Mouse (Mus musculus): ENCODE measurements at regions not wholly inside any gene's neighbourhood (a gene's known extent, or its start where the extent isn't known, plus 50 kb on each side); places are given as distances from the start of the nearest gene placed in this dataset.

GRCm38 (mm10) chr4:34105251-34105650 is 55.3 kb upstream of the Spaca1 start:
- DNase-seq = no peak

- no peak for DNase-seq
These were observed 64.3 kb upstream of the Spaca1 start for GRCm38 (mm10) chr4:34114323-34114722.

- no peak for DNase-seq
These were observed 67.1 kb upstream of the Spaca1 start for GRCm38 (mm10) chr4:34117086-34117485.

GRCm38 (mm10) chr4:34122959-34123520 is 73.0 kb upstream of the Spaca1 start:
- no peak for DNase-seq

GRCm38 (mm10) chr4:34128224-34128623 is 78.2 kb upstream of the Spaca1 start:
- no peak for DNase-seq

GRCm38 (mm10) chr4:34146133-34146867 is 96.3 kb upstream of the Spaca1 start:
- no peak for DNase-seq

GRCm38 (mm10) chr4:34148956-34149739 is 99.2 kb upstream of the Spaca1 start:
- no peak for DNase-seq

- no peak for DNase-seq
These were observed 101.8 kb upstream of the Spaca1 start for GRCm38 (mm10) chr4:34151605-34152347.

- DNase-seq = no peak
These were observed 105.5 kb upstream of the Spaca1 start for GRCm38 (mm10) chr4:34155501-34155900.

GRCm38 (mm10) chr4:34157818-34158511 is 108.0 kb upstream of the Spaca1 start:
- DNase-seq = no peak

GRCm38 (mm10) chr4:34171265-34171862 is 121.4 kb upstream of the Spaca1 start:
- DNase-seq = no peak

GRCm38 (mm10) chr4:34172000-34172399 is 122.0 kb upstream of the Spaca1 start:
- DNase-seq = no peak

- peak; percentile 1 for DNase-seq
These were observed 127.4 kb upstream of the Spaca1 start for GRCm38 (mm10) chr4:34177421-34177820.

GRCm38 (mm10) chr4:34186522-34186921 is 136.5 kb upstream of the Spaca1 start:
- no peak for DNase-seq

- DNase-seq = no peak
These were observed 153.3 kb upstream of the Spaca1 start for GRCm38 (mm10) chr4:34203193-34203848.

- DNase-seq = no peak
These were observed 159.3 kb upstream of the Spaca1 start for GRCm38 (mm10) chr4:34209179-34209896.

GRCm38 (mm10) chr4:34213731-34214130 is 163.7 kb upstream of the Spaca1 start:
- no peak for DNase-seq

- no peak for DNase-seq
These were observed 164.4 kb upstream of the Spaca1 start for GRCm38 (mm10) chr4:34214346-34214745.

- DNase-seq = no peak
These were observed 171.9 kb upstream of the Spaca1 start for GRCm38 (mm10) chr4:34221915-34222314.

GRCm38 (mm10) chr4:34226089-34226840 is 176.3 kb upstream of the Spaca1 start:
- DNase-seq = peak; percentile 20
